Mouse (Mus musculus): ENCODE measurements around the gene Pepd. TPM values are rescaled to one million over a fixed set of nuclear protein-coding genes. Genes with fewer than 3 reads are reported as not detected.
A peak's percentile ranks its signal among the peaks of the same experiment; 100 is the strongest.

Gene Pepd
- polyA plus RNA-seq, 1 experiment from 2014 or later, result 68.2 TPM

- peaks cover 21% of the 10 kb centered on the region for H3K4me1 ChIP-seq (ENCODE audit: insufficient read depth)
- H3K27me3 ChIP-seq (ENCODE audit: insufficient read depth, low read length), result no peaks in the 10 kb centered on the region
- no peak overlapping the region; the same call in 1 of the 2 replicates for H3K9ac ChIP-seq
- peak; percentile 71 for ATAC-seq (ENCODE audit: insufficient read depth)
- no peak overlapping the region for H3K4me3 ChIP-seq (ENCODE audit: low read depth, low read length)
- H3K4me2 ChIP-seq, result no peak overlapping the region
- WGBS, result 35% methylated on average over 5 of the region's 5 CpGs
- H3K9me3 ChIP-seq (ENCODE audit: low read depth, low read length), result no peaks in the 10 kb centered on the region
- no peak for TF ChIP-seq CTCF (IDR thresholded peaks at IDR 0.05; ENCODE audit: low read depth)
- H3K36me3 ChIP-seq (ENCODE audit: insufficient read depth), result peaks cover 29% of the 10 kb centered on the region; the same call in 1 of the 2 replicates
- H3K27ac ChIP-seq (ENCODE audit: low read depth), result peak overlapping the region; percentile 80
- DNase-seq, result peak; percentile 80
Observed at GRCm38 (mm10) chr7:35036266-35036731, 124.1 kb downstream of the Pepd start.

DNA sequence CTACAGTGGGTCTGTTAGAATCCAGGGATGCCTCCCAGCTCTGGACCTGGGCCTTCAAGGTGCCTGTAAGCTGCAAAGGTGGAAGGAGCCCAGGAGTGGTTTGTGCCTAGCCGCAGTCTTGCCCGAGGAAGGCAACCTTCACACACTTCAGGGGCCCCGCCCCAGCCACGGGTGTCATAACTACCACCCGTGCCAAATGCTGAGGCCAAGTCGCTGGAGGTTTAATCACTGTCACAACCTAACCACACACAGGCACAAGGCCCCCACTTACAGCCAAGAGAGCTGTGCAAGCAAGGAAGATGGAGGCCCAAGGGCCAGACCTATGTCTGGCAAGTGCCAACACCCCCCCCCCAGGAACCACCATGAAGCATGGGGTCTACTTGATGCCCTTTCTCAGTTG is 125.2 kb downstream of the Pepd start:
- ATAC-seq (ENCODE audit: insufficient read depth), result no peak
- Histone ChIP-seq H3K4me1 (ENCODE audit: insufficient read depth) (peaks cover 21% of the 10 kb centered on the region), H3K4me3 (ENCODE audit: low read depth, low read length) (no peak overlapping the region), H3K27ac (ENCODE audit: low read depth) (no peak overlapping the region; the same call in 1 of the 2 replicates), H3K27me3 (ENCODE audit: insufficient read depth, low read length) (no peaks in the 10 kb centered on the region), H3K4me2 (no peak overlapping the region), H3K36me3 (ENCODE audit: insufficient read depth) (peaks cover 27% of the 10 kb centered on the region; the same call in 1 of the 2 replicates), H3K9ac (no peak overlapping the region), H3K9me3 (ENCODE audit: low read depth, low read length) (no peaks in the 10 kb centered on the region)
- 75% methylated on average over 6 of the region's 6 CpGs for WGBS
- DNase-seq, result no peak
- TF ChIP-seq CTCF (IDR thresholded peaks at IDR 0.05; ENCODE audit: low read depth), result no peak

DNA sequence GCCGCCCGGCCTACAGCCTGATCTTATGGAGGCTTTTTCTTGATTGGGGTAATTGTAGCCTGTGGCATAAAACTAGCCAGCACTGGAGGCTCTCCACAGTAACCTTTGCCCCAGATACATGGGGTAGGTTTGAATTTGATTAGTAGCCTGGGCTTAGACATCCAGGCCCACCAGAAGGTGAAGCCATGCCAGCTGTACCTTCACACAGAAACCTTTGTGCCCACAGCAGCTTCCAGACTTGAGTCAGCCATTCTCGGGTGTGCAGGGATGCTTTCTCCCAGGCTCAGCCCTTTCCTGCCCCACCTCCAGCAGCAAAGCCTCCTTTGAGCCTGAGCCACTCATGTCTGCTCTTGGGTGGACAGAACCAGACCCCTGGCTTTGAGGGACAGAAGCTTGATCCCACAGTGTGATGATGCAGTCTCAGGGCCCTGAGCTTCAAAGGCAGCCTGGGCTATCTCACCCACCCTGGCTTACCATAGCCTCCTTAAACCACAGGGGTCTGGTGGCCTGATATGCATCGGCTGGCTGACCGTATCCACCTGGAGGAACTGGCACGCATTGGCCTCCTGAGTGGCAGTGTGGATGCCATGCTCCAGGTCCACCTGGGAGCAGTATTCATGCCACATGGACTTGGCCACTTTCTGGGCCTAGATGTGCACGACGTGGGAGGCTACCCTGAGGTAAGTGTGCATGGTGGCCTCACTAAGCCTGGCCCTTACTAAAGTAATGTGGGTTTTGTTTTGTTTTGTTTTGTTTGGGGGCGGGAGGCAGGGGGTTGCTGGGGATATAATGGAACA is 128.2 kb downstream of the Pepd start:
- Histone ChIP-seq H3K4me3 (ENCODE audit: low read depth, low read length) (no peak overlapping the region), H3K4me2 (no peak overlapping the region), H3K36me3 (ENCODE audit: insufficient read depth) (peaks cover 41% of the 10 kb centered on the region), H3K27me3 (ENCODE audit: insufficient read depth, low read length) (no peaks in the 10 kb centered on the region), H3K9me3 (ENCODE audit: low read depth, low read length) (no peaks in the 10 kb centered on the region), H3K9ac (no peak overlapping the region), H3K4me1 (ENCODE audit: insufficient read depth) (peaks cover 18% of the 10 kb centered on the region), H3K27ac (ENCODE audit: low read depth) (no peak overlapping the region)
- no peak for TF ChIP-seq CTCF (IDR thresholded peaks at IDR 0.05; ENCODE audit: low read depth)
- ATAC-seq (ENCODE audit: insufficient read depth) (no peak), DNase-seq (no peak)
- 86% methylated on average over 9 of the region's 9 CpGs for WGBS

GRCm38 (mm10) chr7:35041286-35042208 is 129.4 kb downstream of the Pepd start:
- H3K4me2 ChIP-seq, result no peak overlapping the region
- H3K27me3 ChIP-seq (ENCODE audit: insufficient read depth, low read length), result no peaks in the 10 kb centered on the region
- H3K9me3 ChIP-seq (ENCODE audit: low read depth, low read length), result no peaks in the 10 kb centered on the region
- no peak overlapping the region for H3K9ac ChIP-seq
- H3K4me3 ChIP-seq (ENCODE audit: low read depth, low read length), result no peak overlapping the region
- no peak for ATAC-seq (ENCODE audit: insufficient read depth)
- no peak overlapping the region for H3K27ac ChIP-seq (ENCODE audit: low read depth)
- WGBS, result 85% methylated on average over 2 of the region's 2 CpGs
- no peak for TF ChIP-seq CTCF (IDR thresholded peaks at IDR 0.05; ENCODE audit: low read depth)
- peaks cover 6% of the 10 kb centered on the region; the same call in 1 of the 2 replicates for H3K4me1 ChIP-seq (ENCODE audit: insufficient read depth)
- DNase-seq, result no peak
- peaks cover 53% of the 10 kb centered on the region for H3K36me3 ChIP-seq (ENCODE audit: insufficient read depth)

DNA sequence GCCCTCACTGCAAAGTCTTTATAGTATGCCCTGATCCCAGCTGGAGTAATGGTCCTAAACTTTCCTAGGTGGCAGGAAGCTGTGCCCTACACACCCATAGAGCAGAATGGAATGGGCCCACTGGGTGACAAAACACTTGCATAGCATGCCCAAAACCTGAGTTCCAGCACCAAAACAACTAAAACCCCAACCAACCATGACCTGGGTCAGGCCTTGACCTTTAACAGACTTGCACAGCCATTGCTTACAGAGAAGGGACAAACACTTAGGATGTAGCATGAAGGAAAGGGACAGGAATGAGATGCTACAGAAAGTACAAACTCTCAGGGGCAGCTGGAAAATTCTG is 130.0 kb downstream of the Pepd start:
- DNase-seq, result no peak
- no peak for ATAC-seq (ENCODE audit: insufficient read depth)
- Histone ChIP-seq H3K27me3 (ENCODE audit: insufficient read depth, low read length) (no peaks in the 10 kb centered on the region), H3K4me3 (ENCODE audit: low read depth, low read length) (no peak overlapping the region), H3K36me3 (ENCODE audit: insufficient read depth) (peaks cover 56% of the 10 kb centered on the region), H3K27ac (ENCODE audit: low read depth) (no peak overlapping the region), H3K4me1 (ENCODE audit: insufficient read depth) (0 out of 2 replicates have a peak, but pooled peaks cover 3% of the 10 kb centered on the region), H3K9ac (no peak overlapping the region), H3K4me2 (no peak overlapping the region), H3K9me3 (ENCODE audit: low read depth, low read length) (no peaks in the 10 kb centered on the region)
- no peak for TF ChIP-seq CTCF (IDR thresholded peaks at IDR 0.05; ENCODE audit: low read depth)

DNA sequence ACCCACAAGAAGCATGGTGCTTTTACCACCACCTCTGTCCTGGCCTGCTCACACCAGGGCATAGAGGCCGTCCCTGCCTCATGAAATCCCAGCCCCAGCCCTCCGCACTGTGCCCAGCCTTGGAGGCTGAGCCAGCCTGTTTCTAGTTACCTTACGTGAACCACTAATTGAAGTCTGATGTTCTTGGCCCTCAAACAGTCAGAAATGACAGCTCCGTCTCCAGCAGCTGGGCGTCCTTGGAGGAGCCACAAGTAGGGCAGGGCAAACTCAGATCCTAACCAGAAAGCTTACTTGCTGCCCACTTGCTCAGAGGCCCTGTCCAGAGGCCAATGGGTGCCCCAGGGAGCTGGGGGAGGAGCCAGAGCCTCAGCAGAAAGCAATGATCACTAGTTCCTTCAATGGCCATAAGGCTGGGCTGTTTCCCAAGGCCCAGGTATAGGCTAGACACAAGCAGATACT is 130.6 kb downstream of the Pepd start:
- Histone ChIP-seq H3K4me1 (ENCODE audit: insufficient read depth) (no peaks in the 10 kb centered on the region), H3K9ac (no peak overlapping the region), H3K27me3 (ENCODE audit: insufficient read depth, low read length) (no peaks in the 10 kb centered on the region), H3K4me3 (ENCODE audit: low read depth, low read length) (no peak overlapping the region), H3K36me3 (ENCODE audit: insufficient read depth) (peaks cover 60% of the 10 kb centered on the region), H3K9me3 (ENCODE audit: low read depth, low read length) (no peaks in the 10 kb centered on the region), H3K27ac (ENCODE audit: low read depth) (no peak overlapping the region), H3K4me2 (no peak overlapping the region)
- ATAC-seq (ENCODE audit: insufficient read depth) (no peak), DNase-seq (no peak)
- no peak for TF ChIP-seq CTCF (IDR thresholded peaks at IDR 0.05; ENCODE audit: low read depth)
- 82% methylated on average over 5 of the region's 5 CpGs for WGBS
